Mouse (Mus musculus): ENCODE results near the gene Myadm. TPM values are rescaled to one million over a fixed set of nuclear protein-coding genes. Genes with fewer than 3 reads are reported as not detected.
A peak's percentile ranks its signal among the peaks of the same experiment; 100 is the strongest.

The Myadm gene
- 220 and 248 TPM in 2 replicates for polyA plus RNA-seq (2014; fragmentation: Nextera tagmentation; extraction: Ambion mirVana)

GRCm38 (mm10) chr7:3288976-3289970 is at the start of gene Myadm, which contains the start of gene Prkcg:
Myadm (plus strand) TSS chr7:3289080.
Prkcg (plus strand) TSS chr7:3289179.
- H3K27ac ChIP-seq (replicated peaks in 1 of 2; ENCODE audit: control insufficient read depth in 1 of 2, insufficient read depth in 1 of 2, low read depth in 2 of 2, low read length in 2 of 2): peak within 1 kb of the TSS; percentile 93 to 97
- 2% methylated on average over 30 of the region's 30 CpGs for WGBS
- H3K4me2 ChIP-seq (ENCODE audit: low read length): peak within 1 kb of the TSS; percentile 74
- H3K4me3 ChIP-seq (ENCODE audit: control insufficient read depth in 1 of 2, insufficient read depth in 1 of 2, low read depth in 1 of 2, low read length in 2 of 2): peak within 1 kb of the TSS; percentile 53 to 73
- ATAC-seq (ENCODE audit: insufficient number of reproducible peaks, insufficient read depth, low FRiP score, low read depth): peak; percentile 36
- no peaks in the 10 kb centered on the region for H3K9me3 ChIP-seq (ENCODE audit: control insufficient read depth, low read length)
- peaks cover 9% of the 10 kb centered on the region for H3K36me3 ChIP-seq (ENCODE audit: control insufficient read depth, insufficient read depth, low read length)
- H3K27me3 ChIP-seq (ENCODE audit: control insufficient read depth, insufficient read depth, low read length): no peaks in the 10 kb centered on the region
- peaks cover 16 to 22% of the 10 kb centered on the region in 2 experiments for H3K4me1 ChIP-seq (ENCODE audit: control insufficient read depth in 2 of 2, insufficient read depth in 2 of 2, low read length in 2 of 2)
- peak within 1 kb of the TSS; percentile 86 for H3K9ac ChIP-seq (ENCODE audit: low read length)

GRCm38 (mm10) chr7:3239193-3239592 is 49.7 kb upstream of the Myadm start:
- 77% methylated on average over 2 of the region's 2 CpGs for WGBS
- no peaks in the 10 kb centered on the region for H3K9me3 ChIP-seq (ENCODE audit: control insufficient read depth, low read length)

GRCm38 (mm10) chr7:3260701-3261100 is 28.2 kb upstream of the Myadm start:
- no peak overlapping the region for H3K4me3 ChIP-seq (ENCODE audit: control insufficient read depth in 1 of 2, insufficient read depth in 1 of 2, low read depth in 1 of 2, low read length in 2 of 2)
- no peak for ATAC-seq (ENCODE audit: insufficient number of reproducible peaks, insufficient read depth, low FRiP score, low read depth)
- no peak overlapping the region for H3K4me2 ChIP-seq (ENCODE audit: low read length)
- no peak overlapping the region for H3K9ac ChIP-seq (ENCODE audit: low read length)
- H3K27ac ChIP-seq (replicated peaks in 1 of 2; ENCODE audit: control insufficient read depth in 1 of 2, insufficient read depth in 1 of 2, low read depth in 2 of 2, low read length in 2 of 2): no peak overlapping the region
- H3K9me3 ChIP-seq (ENCODE audit: control insufficient read depth, low read length): no peaks in the 10 kb centered on the region
- no peaks in the 10 kb centered on the region for H3K36me3 ChIP-seq (ENCODE audit: control insufficient read depth, insufficient read depth, low read length)
- H3K27me3 ChIP-seq (ENCODE audit: control insufficient read depth, insufficient read depth, low read length): no peaks in the 10 kb centered on the region
- H3K4me1 ChIP-seq (ENCODE audit: control insufficient read depth in 2 of 2, insufficient read depth in 2 of 2, low read length in 2 of 2): peaks cover 4 to 6% of the 10 kb centered on the region in 2 experiments; a peak in 3 of 4 replicates
- 47% methylated on average over 3 of the region's 3 CpGs for WGBS

More at GRCm38 (mm10) chr7:3239193-3239592, 49.7 kb upstream of the Myadm start:
- H3K27ac ChIP-seq (replicated peaks in 1 of 2; ENCODE audit: control insufficient read depth in 1 of 2, insufficient read depth in 1 of 2, low read depth in 2 of 2, low read length in 2 of 2): no peak overlapping the region
- no peaks in the 10 kb centered on the region for H3K27me3 ChIP-seq (ENCODE audit: control insufficient read depth, insufficient read depth, low read length)
- no peak overlapping the region for H3K4me3 ChIP-seq (ENCODE audit: control insufficient read depth in 1 of 2, insufficient read depth in 1 of 2, low read depth in 1 of 2, low read length in 2 of 2)
- H3K9ac ChIP-seq (ENCODE audit: low read length): no peak overlapping the region
- no peak overlapping the region for H3K4me2 ChIP-seq (ENCODE audit: low read length)
- no peak for ATAC-seq (ENCODE audit: insufficient number of reproducible peaks, insufficient read depth, low FRiP score, low read depth)
- H3K36me3 ChIP-seq (ENCODE audit: control insufficient read depth, insufficient read depth, low read length): no peaks in the 10 kb centered on the region
- no peaks in the 10 kb centered on the region for H3K4me1 ChIP-seq (ENCODE audit: control insufficient read depth in 2 of 2, insufficient read depth in 2 of 2, low read length in 2 of 2)

GRCm38 (mm10) chr7:3261446-3261845 is 27.4 kb upstream of the Myadm start:
- 56% methylated on average over 4 of the region's 4 CpGs for WGBS
- Histone ChIP-seq H3K4me3 (ENCODE audit: control insufficient read depth in 1 of 2, insufficient read depth in 1 of 2, low read depth in 1 of 2, low read length in 2 of 2) (no peak overlapping the region), H3K27me3 (ENCODE audit: control insufficient read depth, insufficient read depth, low read length) (no peaks in the 10 kb centered on the region), H3K4me1 (ENCODE audit: control insufficient read depth in 2 of 2, insufficient read depth in 2 of 2, low read length in 2 of 2) (peaks cover 4 to 6% of the 10 kb centered on the region in 2 experiments; a peak in 3 of 4 replicates), H3K27ac (replicated peaks in 1 of 2; ENCODE audit: control insufficient read depth in 1 of 2, insufficient read depth in 1 of 2, low read depth in 2 of 2, low read length in 2 of 2) (no peak overlapping the region), H3K36me3 (ENCODE audit: control insufficient read depth, insufficient read depth, low read length) (no peaks in the 10 kb centered on the region), H3K4me2 (ENCODE audit: low read length) (no peak overlapping the region), H3K9ac (ENCODE audit: low read length) (no peak overlapping the region), H3K9me3 (ENCODE audit: control insufficient read depth, low read length) (no peaks in the 10 kb centered on the region)
- ATAC-seq (ENCODE audit: insufficient number of reproducible peaks, insufficient read depth, low FRiP score, low read depth): no peak

GRCm38 (mm10) chr7:3262789-3263188 is 26.1 kb upstream of the Myadm start:
- Histone ChIP-seq H3K4me2 (ENCODE audit: low read length) (no peak overlapping the region), H3K4me1 (ENCODE audit: control insufficient read depth in 2 of 2, insufficient read depth in 2 of 2, low read length in 2 of 2) (peaks cover 4 to 6% of the 10 kb centered on the region in 2 experiments; a peak in 3 of 4 replicates), H3K9ac (ENCODE audit: low read length) (no peak overlapping the region), H3K27me3 (ENCODE audit: control insufficient read depth, insufficient read depth, low read length) (no peaks in the 10 kb centered on the region), H3K27ac (replicated peaks in 1 of 2; ENCODE audit: control insufficient read depth in 1 of 2, insufficient read depth in 1 of 2, low read depth in 2 of 2, low read length in 2 of 2) (no peak overlapping the region), H3K36me3 (ENCODE audit: control insufficient read depth, insufficient read depth, low read length) (no peaks in the 10 kb centered on the region), H3K4me3 (ENCODE audit: control insufficient read depth in 1 of 2, insufficient read depth in 1 of 2, low read depth in 1 of 2, low read length in 2 of 2) (no peak overlapping the region), H3K9me3 (ENCODE audit: control insufficient read depth, low read length) (no peaks in the 10 kb centered on the region)
- no peak for ATAC-seq (ENCODE audit: insufficient number of reproducible peaks, insufficient read depth, low FRiP score, low read depth)
- WGBS: 29% methylated on average over 2 of the region's 2 CpGs

- Histone ChIP-seq H3K27me3 (ENCODE audit: control insufficient read depth, insufficient read depth, low read length) (no peaks in the 10 kb centered on the region), H3K4me2 (ENCODE audit: low read length) (peak overlapping the region; percentile 66), H3K9me3 (ENCODE audit: control insufficient read depth, low read length) (no peaks in the 10 kb centered on the region), H3K27ac (replicated peaks in 1 of 2; ENCODE audit: control insufficient read depth in 1 of 2, insufficient read depth in 1 of 2, low read depth in 2 of 2, low read length in 2 of 2) (no peak overlapping the region), H3K9ac (ENCODE audit: low read length) (peak overlapping the region; percentile 48), H3K4me1 (ENCODE audit: control insufficient read depth in 2 of 2, insufficient read depth in 2 of 2, low read length in 2 of 2) (peaks cover 4 to 6% of the 10 kb centered on the region in 2 experiments; a peak in 3 of 4 replicates), H3K4me3 (ENCODE audit: control insufficient read depth in 1 of 2, insufficient read depth in 1 of 2, low read depth in 1 of 2, low read length in 2 of 2) (peak overlapping the region; percentile 19 to 21; a peak in 3 of 4 replicates), H3K36me3 (ENCODE audit: control insufficient read depth, insufficient read depth, low read length) (no peaks in the 10 kb centered on the region)
- WGBS: 21% methylated on average over 22 of the region's 22 CpGs
- no peak for ATAC-seq (ENCODE audit: insufficient number of reproducible peaks, insufficient read depth, low FRiP score, low read depth)
These were observed 24.4 kb upstream of the Myadm start for GRCm38 (mm10) chr7:3264390-3265022.

GRCm38 (mm10) chr7:3265311-3265710 is 23.6 kb upstream of the Myadm start:
- peak overlapping the region; percentile 66 for H3K4me2 ChIP-seq (ENCODE audit: low read length)
- peak overlapping the region in 1 of 2 experiments; percentile 21; a peak in 1 of 4 replicates for H3K4me3 ChIP-seq (ENCODE audit: control insufficient read depth in 1 of 2, insufficient read depth in 1 of 2, low read depth in 1 of 2, low read length in 2 of 2)
- 51% methylated on average over 6 of the region's 6 CpGs for WGBS

More at GRCm38 (mm10) chr7:3265311-3265710, 23.6 kb upstream of the Myadm start:
- H3K4me1 ChIP-seq (ENCODE audit: control insufficient read depth in 2 of 2, insufficient read depth in 2 of 2, low read length in 2 of 2): peaks cover 4 to 6% of the 10 kb centered on the region in 2 experiments; a peak in 3 of 4 replicates
- no peaks in the 10 kb centered on the region for H3K27me3 ChIP-seq (ENCODE audit: control insufficient read depth, insufficient read depth, low read length)
- H3K27ac ChIP-seq (replicated peaks in 1 of 2; ENCODE audit: control insufficient read depth in 1 of 2, insufficient read depth in 1 of 2, low read depth in 2 of 2, low read length in 2 of 2): no peak overlapping the region
- no peaks in the 10 kb centered on the region for H3K9me3 ChIP-seq (ENCODE audit: control insufficient read depth, low read length)
- H3K9ac ChIP-seq (ENCODE audit: low read length): peak overlapping the region; percentile 48; the same call in 1 of the 2 replicates
- no peaks in the 10 kb centered on the region for H3K36me3 ChIP-seq (ENCODE audit: control insufficient read depth, insufficient read depth, low read length)
- ATAC-seq (ENCODE audit: insufficient number of reproducible peaks, insufficient read depth, low FRiP score, low read depth): no peak
